Mouse (Mus musculus) stomach, postnatal 0 days (tissue): ENCODE measurements around the gene Ptprm. TPM values are rescaled to one million over a fixed set of nuclear protein-coding genes. Genes with fewer than 3 reads are reported as not detected.

Experiments
- ATAC-seq: fragments of 200-750 bp; cut with Nextera tagmentation; 2 replicates; pipeline ENCODE4 v1.8.0; 2017; ENCODE audit not compliant: low FRiP score, low TSS enrichment
- DNase-seq: peaks from one replicate; pipeline ENCODE4 v3.0.0-alpha.2; 2016; ENCODE audit warnings: low spot score
- H3K27ac ChIP-seq: fragments of 300-500 bp; sonication (generic); replicated peaks from 2 replicates; pipeline ENCODE4 v1.5.1; 2014; ENCODE audit warnings: mild to moderate bottlenecking, control low read depth
- H3K27me3 ChIP-seq: fragments of 300-500 bp; sonication (generic); 2 replicates; pipeline ENCODE4 v1.6.1; 2014; ENCODE audit warnings: low read length; ENCODE audit not compliant: control insufficient read depth, insufficient read depth
- H3K36me3 ChIP-seq: fragments of 300-500 bp; sonication (generic); 2 replicates; pipeline ENCODE4 v1.6.1; 2014; ENCODE audit warnings: low read length, mixed read lengths; ENCODE audit not compliant: control insufficient read depth, insufficient read depth
- H3K4me1 ChIP-seq: fragments of 300-500 bp; sonication (generic); replicated peaks from 2 replicates; pipeline ENCODE4 v1.6.1; 2014; ENCODE audit warnings: antibody characterized with exemption; ENCODE audit not compliant: control insufficient read depth, insufficient read depth
- H3K4me2 ChIP-seq: fragments of 300-500 bp; sonication (generic); replicated peaks from 2 replicates; pipeline ENCODE4 v1.6.1; 2014; ENCODE audit warnings: low read depth, mild to moderate bottlenecking, control low read depth, moderate library complexity
- H3K4me3 ChIP-seq: fragments of 300-500 bp; sonication (generic); 2 replicates; pipeline ENCODE4 v1.5.1; 2014; ENCODE audit warnings: low read depth, low read length, control low read depth
- H3K9ac ChIP-seq: fragments of 300-500 bp; sonication (generic); 2 replicates; pipeline ENCODE4 v1.6.1; 2014; ENCODE audit warnings: mild to moderate bottlenecking, low read length, control low read depth, mixed read lengths
- H3K9me3 ChIP-seq: fragments of 300-500 bp; sonication (generic); 2 replicates; pipeline ENCODE4 v1.6.1; 2016; ENCODE audit warnings: low read length; ENCODE audit not compliant: control insufficient read depth
- CTCF ChIP-seq: IDR thresholded peaks from 2 replicates; pipeline ENCODE4 v1.5.1; 2016; ENCODE audit warnings: antibody characterized with exemption, low read depth, mild to moderate bottlenecking, moderate library complexity
- EP300 ChIP-seq: optimal IDR thresholded peaks from 2 replicates; pipeline ENCODE3; 2016; ENCODE audit warnings: antibody characterized with exemption
- WGBS: fragments of 180-500 bp; shearing (Covaris S2); extraction: QIAGEN DNeasy Blood & Tissue Kit; methylation state at CpG from one replicate; pipeline ENCODE4 v1.1.7; 2014; 5-methylcytosine and 5-hydroxymethylcytosine counted together
- polyA plus RNA-seq: library from polyadenylated mRNA; unstranded; fragments of >200 nt; fragmentation: Nextera tagmentation; extraction: Ambion mirVana; gene quantifications from 2 replicates; pipeline ENCODE4 v1.2.1, GENCODE M21; 2015

Gene Ptprm
- polyA plus RNA-seq, 1 experiment from 2014 or later: 3.6 TPM

DNA sequence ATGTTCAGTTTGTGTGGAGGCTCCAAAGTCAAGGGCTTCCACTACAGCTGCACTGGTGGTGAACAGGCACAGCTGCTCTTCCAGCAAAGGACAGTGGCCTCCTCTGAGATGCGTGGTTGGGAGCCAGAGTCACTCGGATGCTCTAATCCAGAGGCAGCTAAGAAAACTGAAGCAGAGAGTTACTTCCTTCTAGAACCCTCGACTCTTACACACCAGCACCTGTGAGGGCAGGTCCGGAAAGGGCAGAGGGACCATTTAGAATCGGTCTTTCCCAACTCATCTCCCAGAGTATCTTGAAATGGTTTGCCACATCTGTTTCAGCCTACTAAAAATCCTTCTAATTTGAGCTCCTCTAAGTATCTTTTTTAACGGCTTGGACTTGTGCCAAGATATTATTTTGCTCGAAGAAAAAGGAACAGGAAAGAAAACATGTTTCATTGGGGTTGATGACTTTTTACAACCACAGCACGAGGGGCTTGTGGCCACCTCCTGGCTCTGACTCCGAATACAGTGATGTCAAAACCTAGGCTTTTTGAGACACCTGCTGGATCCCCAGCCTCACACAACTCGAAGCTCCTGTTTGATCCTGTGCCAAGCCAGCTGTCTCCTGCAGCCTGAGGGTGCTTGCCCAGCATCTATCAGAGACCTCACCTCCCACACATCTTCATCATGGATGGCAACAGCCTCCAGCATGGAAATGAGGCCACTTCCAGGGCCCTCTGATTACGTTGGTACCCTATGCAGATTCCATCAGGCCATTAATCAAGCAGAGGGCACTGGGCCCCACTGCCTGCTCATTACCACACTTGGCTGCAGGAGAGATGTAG, 652.7 kb downstream of the Ptprm start:
- H3K36me3 ChIP-seq: no peaks in the 10 kb centered on the region
- H3K9me3 ChIP-seq: no peaks in the 10 kb centered on the region
- DNase-seq (no peak), ATAC-seq (no peak)
- 63% methylated on average over 11 of the region's 11 CpGs for WGBS
- no peaks in the 10 kb centered on the region for H3K27me3 ChIP-seq
- no peak overlapping the region for H3K27ac ChIP-seq
- H3K9ac ChIP-seq: no peak overlapping the region
- H3K4me3 ChIP-seq: no peak overlapping the region
- no peaks in the 10 kb centered on the region for H3K4me1 ChIP-seq
- TF ChIP-seq CTCF (no peak), EP300 (no peak)
- H3K4me2 ChIP-seq: no peak overlapping the region

DNA sequence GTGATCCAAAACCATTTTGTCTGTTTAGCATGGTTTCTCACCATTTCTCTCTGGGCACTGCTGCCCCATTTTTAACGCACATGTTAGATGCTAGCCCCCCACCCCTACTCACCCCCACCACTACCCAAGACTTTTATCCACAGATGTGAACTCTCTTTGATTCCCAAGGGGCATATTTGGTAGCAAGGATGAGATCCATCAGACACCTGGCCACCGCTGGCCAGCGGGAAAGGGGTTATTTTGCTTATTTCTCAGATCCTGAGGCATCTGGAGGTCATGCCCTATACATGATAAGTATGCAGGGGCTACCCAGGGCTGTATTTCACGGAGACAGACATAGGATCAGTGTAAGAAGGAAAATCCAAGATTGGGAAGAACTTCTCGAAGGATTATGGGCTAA, 654.4 kb downstream of the Ptprm start:
- no peaks in the 10 kb centered on the region for H3K9me3 ChIP-seq
- DNase-seq (no peak), ATAC-seq (no peak)
- H3K4me2 ChIP-seq: no peak overlapping the region
- H3K4me3 ChIP-seq: no peak overlapping the region
- H3K27ac ChIP-seq: no peak overlapping the region
- no peaks in the 10 kb centered on the region for H3K27me3 ChIP-seq
- TF ChIP-seq EP300 (no peak), CTCF (no peak)
- no peaks in the 10 kb centered on the region for H3K4me1 ChIP-seq
- H3K9ac ChIP-seq: no peak overlapping the region
- no peaks in the 10 kb centered on the region for H3K36me3 ChIP-seq
- 63% methylated on average over 5 of the region's 5 CpGs for WGBS

DNA sequence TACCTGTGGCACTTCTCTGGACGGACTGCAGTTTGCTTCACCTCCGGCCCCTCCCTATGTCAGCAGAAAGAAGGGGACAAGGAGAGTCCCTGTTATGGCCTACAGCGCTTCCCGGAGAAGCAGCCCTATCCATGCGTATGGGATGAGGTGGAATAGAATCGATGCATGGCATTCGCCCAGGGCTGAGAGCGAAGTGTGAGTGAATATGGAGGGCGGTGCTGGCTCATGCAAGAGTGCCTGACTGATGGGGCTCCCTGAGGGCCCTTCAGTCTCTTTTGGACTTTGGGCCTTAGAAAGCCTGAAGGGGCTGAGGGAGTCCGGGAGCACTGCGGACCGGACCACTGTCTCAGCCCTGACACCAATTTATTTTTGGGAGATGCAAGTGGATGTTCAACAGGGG, 656.6 kb downstream of the Ptprm start:
- Histone ChIP-seq H3K9ac (no peak overlapping the region), H3K27me3 (no peaks in the 10 kb centered on the region), H3K27ac (no peak overlapping the region), H3K36me3 (no peaks in the 10 kb centered on the region), H3K9me3 (no peaks in the 10 kb centered on the region), H3K4me1 (no peaks in the 10 kb centered on the region), H3K4me2 (no peak overlapping the region), H3K4me3 (no peak overlapping the region)
- 87% methylated on average over 12 of the region's 12 CpGs for WGBS
- TF ChIP-seq CTCF (no peak), EP300 (no peak)
- ATAC-seq (no peak), DNase-seq (no peak)

DNA sequence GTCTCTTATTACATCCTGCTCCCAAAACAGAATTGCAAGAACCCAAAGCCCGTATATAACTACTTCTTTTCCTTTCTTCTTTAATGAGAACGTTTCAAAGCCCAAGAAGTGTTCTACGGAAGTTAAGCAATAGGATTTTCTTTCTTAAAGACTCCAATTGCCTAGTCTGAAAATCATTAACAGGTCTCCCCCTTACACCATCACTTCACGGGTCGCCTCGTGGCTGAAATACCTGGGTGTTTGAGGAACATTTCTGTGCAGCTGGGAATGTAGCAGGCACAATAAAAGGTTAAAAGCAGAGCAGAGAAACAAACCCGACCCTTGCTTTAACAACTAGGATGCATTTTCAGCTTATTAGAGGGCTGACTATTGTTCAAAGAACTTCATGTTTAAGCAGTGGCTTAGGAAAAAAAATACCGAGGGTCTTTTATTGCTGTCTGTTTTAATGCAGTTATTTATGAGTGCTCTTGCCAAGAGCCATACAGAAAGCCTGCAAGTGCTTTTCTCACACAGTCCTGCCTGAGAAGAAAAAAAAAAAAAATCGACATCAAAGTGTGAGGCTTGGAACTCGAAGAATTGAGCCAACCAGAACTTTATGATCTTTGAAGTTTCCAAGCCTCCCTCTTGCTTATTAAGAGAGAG, 657.6 kb downstream of the Ptprm start:
- Histone ChIP-seq H3K27ac (no peak overlapping the region), H3K4me1 (no peaks in the 10 kb centered on the region), H3K27me3 (no peaks in the 10 kb centered on the region), H3K4me2 (no peak overlapping the region), H3K36me3 (no peaks in the 10 kb centered on the region), H3K9me3 (no peaks in the 10 kb centered on the region), H3K9ac (no peak overlapping the region), H3K4me3 (no peak overlapping the region)
- no peak for DNase-seq
- 36% methylated on average over 10 of the region's 10 CpGs for WGBS
- TF ChIP-seq EP300 (no peak), CTCF (no peak)
- ATAC-seq: no peak

DNA sequence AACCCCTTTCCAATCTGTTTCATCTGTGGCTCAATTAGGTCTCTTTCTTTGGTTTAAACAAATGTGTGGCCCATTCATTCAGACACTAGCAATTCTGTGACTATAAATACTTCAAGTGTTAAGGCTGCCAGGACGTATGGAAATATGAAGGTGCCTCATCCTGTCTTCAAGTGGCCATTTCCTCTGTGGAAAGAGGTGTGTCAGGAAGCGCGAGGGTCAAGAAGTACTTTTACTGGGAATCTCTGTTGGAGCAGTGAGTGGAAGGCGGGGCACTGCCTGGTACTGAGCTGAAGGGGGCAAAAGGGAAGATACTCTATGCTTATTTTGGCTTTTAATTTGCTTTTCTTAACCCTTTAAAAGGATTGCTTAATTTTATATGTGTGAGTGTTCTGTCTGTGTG, 659.9 kb downstream of the Ptprm start:
- no peak overlapping the region for H3K4me3 ChIP-seq
- H3K4me1 ChIP-seq: no peaks in the 10 kb centered on the region
- no peak overlapping the region for H3K4me2 ChIP-seq
- ATAC-seq: no peak
- H3K27ac ChIP-seq: no peak overlapping the region
- H3K36me3 ChIP-seq: no peaks in the 10 kb centered on the region
- no peak for DNase-seq
- 67% methylated on average over 4 of the region's 4 CpGs for WGBS
- TF ChIP-seq CTCF: no peak
- no peak for TF ChIP-seq EP300
- no peaks in the 10 kb centered on the region for H3K9me3 ChIP-seq
- no peaks in the 10 kb centered on the region for H3K27me3 ChIP-seq
- no peak overlapping the region for H3K9ac ChIP-seq

DNA sequence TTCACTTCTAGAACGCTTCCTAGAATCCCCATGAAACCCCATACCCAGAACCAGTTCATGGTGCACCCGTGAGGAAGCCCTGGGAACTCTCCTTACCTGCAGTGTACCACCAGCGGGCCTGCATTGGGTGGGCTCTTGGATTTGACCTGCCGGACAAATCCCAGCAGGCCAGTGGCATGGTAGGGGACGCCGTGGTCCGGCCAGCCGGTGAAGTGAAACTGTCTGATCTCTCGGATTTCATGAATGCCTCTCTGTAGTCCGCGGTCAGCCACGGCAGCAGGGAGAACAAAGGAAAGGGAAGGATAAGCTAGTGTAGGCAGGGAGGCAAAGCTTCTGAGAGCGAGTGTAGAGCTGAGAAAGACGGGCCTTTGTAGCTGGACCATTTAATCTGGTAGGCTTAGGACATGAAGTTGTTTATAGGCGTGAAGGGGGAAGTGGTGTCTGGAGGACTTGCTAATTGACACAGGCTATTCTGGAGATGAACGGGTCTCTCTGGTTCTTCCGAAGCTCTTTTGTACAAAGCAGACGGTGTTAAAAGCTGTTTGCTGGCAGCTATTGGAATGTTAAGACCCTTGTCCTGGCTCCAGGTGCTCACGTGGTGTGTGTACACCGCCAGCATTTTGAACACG, 660.5 kb downstream of the Ptprm start:
- Histone ChIP-seq H3K4me3 (no peak overlapping the region), H3K36me3 (no peaks in the 10 kb centered on the region), H3K4me1 (no peaks in the 10 kb centered on the region), H3K4me2 (no peak overlapping the region), H3K27me3 (no peaks in the 10 kb centered on the region), H3K9me3 (no peaks in the 10 kb centered on the region), H3K27ac (no peak overlapping the region), H3K9ac (no peak overlapping the region)
- ATAC-seq (no peak), DNase-seq (no peak)
- WGBS: 50% methylated on average over 21 of the region's 21 CpGs
- no peak for TF ChIP-seq EP300
- TF ChIP-seq CTCF: no peak
